In genomic region chr8:105408331-105408730, GRCm38 (mm10) we compare ENCODE assay signal across 36 mouse cellular contexts. TPM values are rescaled to one million over a fixed set of nuclear protein-coding genes. Genes with fewer than 3 reads are reported as not detected.
A peak's percentile ranks its signal among the peaks of the same experiment; 100 is the strongest.
DNase-seq lines count a peak whose midpoint lies in the region; ATAC-seq and TF ChIP-seq lines count a peak whose summit lies in the region.
"Had no signal": no experiment of that assay in that cellular context is flagged by ENCODE, and none has a peak within 500 bp of the region (broad histone marks: within the 10 kb centered on the region; RNA-seq: fewer than 3 reads in every experiment).

No protein-coding gene starts in this region.

- no peaks in the 10 kb centered on the region for H3K36me3 ChIP-seq in lung, embryonic 14.5 days (ENCODE audit: insufficient read depth)
- H3K36me3 ChIP-seq: embryonic facial prominence, embryonic 12.5 days; forebrain, embryonic 10.5 days; forebrain, embryonic 15.5 days; limb, embryonic 10.5 days; limb, embryonic 15.5 days; lung, embryonic 15.5 days; midbrain, embryonic 15.5 days had no signal

- no peak for ATAC-seq in lung, embryonic 14.5 days (ENCODE audit: insufficient read depth)
- peak; percentile 26 for ATAC-seq in Patski
- ATAC-seq: forebrain, embryonic 15.5 days; hindbrain, postnatal 0 days; intestine, embryonic 16.5 days; midbrain, embryonic 15.5 days had no signal

- H3K9me3 ChIP-seq in lung, embryonic 14.5 days (ENCODE audit: low read depth, low read length), result no peaks in the 10 kb centered on the region
- H3K9me3 ChIP-seq: embryonic facial prominence, embryonic 12.5 days; forebrain, embryonic 10.5 days; forebrain, embryonic 15.5 days; limb, embryonic 10.5 days; limb, embryonic 15.5 days; lung, embryonic 15.5 days; midbrain, embryonic 15.5 days had no signal

- in situ Hi-C loops in Patski (cut with MboI; ENCODE audit: low pct_unique_long_range_greater_than_20kb), result no loop called here

- CTCF ChIA-PET in Patski (lab: Charles Lee), result no interaction called here

- POLR2A ChIA-PET in Patski (lab: Charles Lee), result no interaction called here

- H3K4me2 ChIP-seq in lung, embryonic 14.5 days, result no peak overlapping the region
- H3K4me2 ChIP-seq: embryonic facial prominence, embryonic 12.5 days; forebrain, embryonic 15.5 days; limb, embryonic 15.5 days; lung, embryonic 15.5 days; midbrain, embryonic 15.5 days had no signal

- no peak for TF ChIP-seq CTCF in lung, embryonic 14.5 days (IDR thresholded peaks at IDR 0.05; ENCODE audit: low read depth)
- TF ChIP-seq CTCF in Patski (IDR thresholded peaks at IDR 0.05), result no peak

- H3K27me3 ChIP-seq in lung, embryonic 14.5 days (ENCODE audit: insufficient read depth, low read length), result peaks cover 7% of the 10 kb centered on the region
- H3K27me3 ChIP-seq in Patski, result peaks cover 9% of the 10 kb centered on the region

- 56% methylated on average over 7 of the region's 7 CpGs for WGBS in lung, embryonic 14.5 days

- DNase-seq in lung, embryonic 14.5 days, result peak; percentile 19
- no peak for DNase-seq in lung, adult 18-20 months
- peak; percentile 20 for DNase-seq in MN1 (ENCODE audit: low spot score)
- peak; percentile 38 for DNase-seq in Patski (ENCODE audit: low read depth, low spot score)
- DNase-seq in adrenal gland, postnatal 36 days, result peak; percentile 52 to 54
- DNase-seq in liver, result no peak
- DNase-seq in lung, postnatal 36 days, result no peak
- DNase-seq: B cell, adult 2 months; cerebellum, adult 11 months; cerebellum, adult 9-10 months; cerebellum, postnatal 36 days; heart, postnatal 14 days; kidney, adult 8-10 months; kidney, postnatal 10 days; layer of hippocampus, adult 9-11 months; right cerebral cortex, postnatal 25 days; thymus, adult 2 months; thymus, postnatal 36 days had no signal

- H3K27ac ChIP-seq in lung, embryonic 14.5 days (ENCODE audit: low read depth), result no peak overlapping the region
- H3K27ac ChIP-seq: embryonic facial prominence, embryonic 12.5 days; forebrain, embryonic 10.5 days; forebrain, embryonic 15.5 days; hindbrain, postnatal 0 days; limb, embryonic 10.5 days; limb, embryonic 15.5 days; liver, embryonic 14.5 days; lung, embryonic 15.5 days; midbrain, embryonic 15.5 days had no signal

- H3K4me1 ChIP-seq in lung, embryonic 14.5 days (ENCODE audit: insufficient read depth), result peaks cover 8% of the 10 kb centered on the region

- no peak overlapping the region for H3K4me3 ChIP-seq in lung, embryonic 14.5 days (ENCODE audit: low read depth, low read length)
- H3K4me3 ChIP-seq: embryonic facial prominence, embryonic 12.5 days; forebrain, embryonic 10.5 days; forebrain, embryonic 15.5 days; limb, embryonic 10.5 days; limb, embryonic 15.5 days; lung, embryonic 15.5 days; midbrain, embryonic 15.5 days had no signal

- H3K9ac ChIP-seq in lung, embryonic 14.5 days, result no peak overlapping the region
- H3K9ac ChIP-seq: embryonic facial prominence, embryonic 12.5 days; forebrain, embryonic 15.5 days; limb, embryonic 15.5 days; liver, embryonic 14.5 days; lung, embryonic 15.5 days; midbrain, embryonic 15.5 days had no signal

RNA-seq across cellular contexts. Expression of gene Kctd19, which starts 5.0 kb away (rescaled TPM):
- 0.12 and 0.32 TPM in 2 replicates for polyA plus RNA-seq in lung, embryonic 14.5 days (2014; fragmentation: Nextera tagmentation; extraction: Ambion mirVana)
- polyA plus RNA-seq in Patski (2021), result not detected
- total RNA-seq in adrenal gland, postnatal 36 days (2021), result not detected
- total RNA-seq: heart, postnatal 14 days; left cerebral cortex, postnatal 10 days; megakaryocyte-erythroid progenitor cell, adult 5-6 weeks; neutrophil, adult 5-6 weeks had no signal
- polyA plus RNA-seq: embryonic facial prominence, embryonic 12.5 days; forebrain, embryonic 10.5 days; heart, embryonic 14.5 days; hindbrain, embryonic 11.5 days; intestine, embryonic 16.5 days; large intestine, adult 2 months; limb, embryonic 10.5 days; limb, embryonic 15.5 days; liver, embryonic 14.5 days; lung, embryonic 15.5 days; midbrain, embryonic 15.5 days; neural tube, embryonic 11.5 days; stomach, embryonic 16.5 days had no signal

RNA-seq across cellular contexts. Expression of gene Lrrc36, which starts 5.0 kb away (rescaled TPM):
- 0.34 and 0.50 TPM in 2 replicates for polyA plus RNA-seq in lung, embryonic 14.5 days (2014; fragmentation: Nextera tagmentation; extraction: Ambion mirVana)
- not detected for polyA plus RNA-seq in Patski (2021)
- 1 to 10 TPM; 2.4 to 2.8 TPM for total RNA-seq in adrenal gland, postnatal 36 days (2021)
- total RNA-seq: neutrophil, adult 5-6 weeks had no signal
- polyA plus RNA-seq: limb, embryonic 10.5 days had no signal

RNA-seq across cellular contexts. Expression of gene Plekhg4, which starts 35.3 kb away (rescaled TPM):
- 1.8 and 1.9 TPM in 2 replicates for polyA plus RNA-seq in lung, embryonic 14.5 days (2014; fragmentation: Nextera tagmentation; extraction: Ambion mirVana)
- 0.77 TPM for polyA plus RNA-seq in Patski (2021)
- 1 to 10 TPM in 1 of 2 experiments, under 1 TPM in 1; 0.23 to 1.4 TPM for total RNA-seq in adrenal gland, postnatal 36 days (2021)
- total RNA-seq: heart, postnatal 14 days; megakaryocyte-erythroid progenitor cell, adult 5-6 weeks; neutrophil, adult 5-6 weeks had no signal

RNA-seq across cellular contexts. Expression of gene Slc9a5, which starts 59.7 kb away (rescaled TPM):
- 9.9 and 10.9 TPM in 2 replicates for polyA plus RNA-seq in lung, embryonic 14.5 days (2014; fragmentation: Nextera tagmentation; extraction: Ambion mirVana)
- polyA plus RNA-seq in Patski (2021), result 11.0 TPM
- total RNA-seq in adrenal gland, postnatal 36 days (2021), result under 1 TPM; 0.76 to 0.99 TPM

Comparison
In these comparisons a context has a peak if more than half of its experiments do, and no peak if none do; other contexts are left out.
1. DNase-seq: peak in lung, embryonic 14.5 days (single experiment), MN1 (single experiment), Patski (single experiment) and adrenal gland, postnatal 36 days (2 of 2); none in lung, adult 18-20 months (0 of 2), liver (single experiment) and lung, postnatal 36 days (single experiment).